9 mouse cellular contexts compared by ENCODE assay signal in the genomic region with DNA sequence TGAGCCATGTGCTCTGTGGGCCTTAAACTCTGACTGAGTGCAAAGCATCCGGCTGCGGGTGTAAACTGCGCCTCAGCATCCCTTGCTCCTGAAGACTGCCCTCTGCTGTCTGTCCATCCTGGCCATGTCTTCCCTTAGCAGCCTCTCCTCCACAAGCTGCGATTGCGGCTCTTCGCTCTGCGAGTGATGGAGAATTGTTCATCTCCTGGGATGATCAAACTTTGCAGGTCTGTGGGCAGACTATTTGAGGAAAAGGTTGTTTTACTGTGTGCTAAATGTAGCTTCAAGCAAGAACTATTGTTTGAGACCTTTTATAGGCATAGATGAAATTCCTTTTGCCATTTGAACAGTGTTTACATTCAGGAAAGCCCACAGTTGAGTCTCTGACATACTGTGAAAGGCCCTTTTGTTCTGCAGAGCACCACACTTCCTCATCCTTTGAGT.
A peak's percentile ranks its signal among the peaks of the same experiment; 100 is the strongest.
DNase-seq lines count a peak whose midpoint lies in the region; ATAC-seq and TF ChIP-seq lines count a peak whose summit lies in the region.
"Had no signal": no experiment of that assay in that cellular context is flagged by ENCODE, and none has a peak within 500 bp of the region (broad histone marks: within the 10 kb centered on the region; RNA-seq: fewer than 3 reads in every experiment).

No protein-coding gene starts in this region.

- peak; percentile 26 for DNase-seq in cerebellum, adult 8-10 months
- no peak for DNase-seq in cerebellum, adult 9-10 months
- DNase-seq in forebrain, embryonic 14.5 days (ENCODE audit: low spot score): peak; percentile 53
- DNase-seq in lung, embryonic 14.5 days: peak; percentile 70
- DNase-seq in right cerebral cortex, postnatal 4 days: peak; percentile 26
- DNase-seq in adrenal gland, adult (ENCODE audit: inconsistent age in 2 of 2, low spot score in 1 of 2): no peak
- no peak for DNase-seq in thymus, postnatal 36 days

- H3K9me3 ChIP-seq in ES-Bruce4 (replicated peaks; ENCODE audit: control insufficient read depth, insufficient read depth, low read length, poor library complexity, severe bottlenecking): no peaks in the 10 kb centered on the region
- no peaks in the 10 kb centered on the region for H3K9me3 ChIP-seq in forebrain, embryonic 14.5 days (replicated peaks; ENCODE audit: control insufficient read depth, low read length)
- H3K9me3 ChIP-seq in lung, embryonic 14.5 days (ENCODE audit: low read depth, low read length): no peaks in the 10 kb centered on the region; the same call in 1 of the 2 replicates

- no peak for TF ChIP-seq POLR2A in ES-Bruce4 (IDR thresholded peaks at IDR 0.05; ENCODE audit: insufficient read depth, low read length)

- H3K4me3 ChIP-seq in ES-Bruce4 (ENCODE audit: low read depth, low read length): no peak overlapping the region
- no peak overlapping the region for H3K4me3 ChIP-seq in forebrain, embryonic 14.5 days (ENCODE audit: low read depth, low read length)
- no peak overlapping the region for H3K4me3 ChIP-seq in lung, embryonic 14.5 days (ENCODE audit: low read depth, low read length)
- H3K4me3 ChIP-seq: erythroblast, embryonic 14.5 days had no signal

- no peaks in the 10 kb centered on the region for H3K4me1 ChIP-seq in ES-Bruce4 (ENCODE audit: control insufficient read depth, insufficient read depth, low read length)
- peaks cover 1% of the 10 kb centered on the region; the same call in 1 of the 2 replicates for H3K4me1 ChIP-seq in forebrain, embryonic 14.5 days (ENCODE audit: control insufficient read depth, insufficient read depth, low read length)
- 0 out of 2 replicates have a peak, but pooled peaks cover 5% of the 10 kb centered on the region for H3K4me1 ChIP-seq in lung, embryonic 14.5 days (ENCODE audit: insufficient read depth)

- H3K9ac ChIP-seq in ES-Bruce4 (ENCODE audit: low read depth, poor library complexity, severe bottlenecking): no peak overlapping the region
- no peak overlapping the region for H3K9ac ChIP-seq in forebrain, embryonic 14.5 days (ENCODE audit: low read length)
- no peak overlapping the region for H3K9ac ChIP-seq in lung, embryonic 14.5 days

- 5% methylated on average over 7 of the region's 7 CpGs for WGBS in forebrain, embryonic 14.5 days
- 14% methylated on average over 7 of the region's 7 CpGs for WGBS in lung, embryonic 14.5 days

- no peaks in the 10 kb centered on the region for H3K36me3 ChIP-seq in ES-Bruce4 (ENCODE audit: control insufficient read depth, insufficient read depth, low read length, poor library complexity, severe bottlenecking)
- no peaks in the 10 kb centered on the region for H3K36me3 ChIP-seq in forebrain, embryonic 14.5 days (ENCODE audit: control insufficient read depth, insufficient read depth, low read length)
- H3K36me3 ChIP-seq in lung, embryonic 14.5 days (ENCODE audit: insufficient read depth): no peaks in the 10 kb centered on the region

- ATAC-seq in forebrain, embryonic 14.5 days: peak; percentile 34; the same call in 1 of the 2 replicates
- peak; percentile 80 for ATAC-seq in lung, embryonic 14.5 days (ENCODE audit: insufficient read depth)

- TF ChIP-seq EP300 in ES-Bruce4 (IDR thresholded peaks at IDR 0.05; ENCODE audit: insufficient read depth, low read depth, low read length): peak; percentile 28; the same call in 1 of the 2 replicates

- no peak overlapping the region for H3K27ac ChIP-seq in ES-Bruce4 (ENCODE audit: insufficient read depth, low read length)
- H3K27ac ChIP-seq in forebrain, embryonic 14.5 days (ENCODE audit: low read depth, low read length): no peak overlapping the region
- peak overlapping the region; percentile 71 for H3K27ac ChIP-seq in lung, embryonic 14.5 days (ENCODE audit: low read depth)

- peak; percentile 82 for TF ChIP-seq CTCF in ES-Bruce4 (IDR thresholded peaks at IDR 0.05; ENCODE audit: low read depth, low read length)
- TF ChIP-seq CTCF in lung, embryonic 14.5 days (IDR thresholded peaks at IDR 0.05; ENCODE audit: low read depth): peak; percentile 70

- no peak overlapping the region for H3K4me2 ChIP-seq in forebrain, embryonic 14.5 days (ENCODE audit: low read length)
- peak overlapping the region; percentile 16; the same call in 1 of the 2 replicates for H3K4me2 ChIP-seq in lung, embryonic 14.5 days

- no peaks in the 10 kb centered on the region for H3K27me3 ChIP-seq in ES-Bruce4 (ENCODE audit: control insufficient read depth, insufficient read depth, low read length, poor library complexity, severe bottlenecking)
- H3K27me3 ChIP-seq in forebrain, embryonic 14.5 days (replicated peaks; ENCODE audit: control insufficient read depth, insufficient read depth, low read length): no peaks in the 10 kb centered on the region
- no peaks in the 10 kb centered on the region for H3K27me3 ChIP-seq in lung, embryonic 14.5 days (ENCODE audit: insufficient read depth, low read length)

Comparison
In these comparisons a context has a peak if more than half of its experiments do, and no peak if none do; other contexts are left out.
1. DNase-seq: peak in cerebellum, adult 8-10 months (single experiment), forebrain, embryonic 14.5 days (single experiment), lung, embryonic 14.5 days (single experiment) and right cerebral cortex, postnatal 4 days (single experiment); none in cerebellum, adult 9-10 months (single experiment), adrenal gland, adult (0 of 2) and thymus, postnatal 36 days (0 of 2).